Comparison of ENCODE assay signal across 18 mouse cellular contexts in the genomic region with DNA sequence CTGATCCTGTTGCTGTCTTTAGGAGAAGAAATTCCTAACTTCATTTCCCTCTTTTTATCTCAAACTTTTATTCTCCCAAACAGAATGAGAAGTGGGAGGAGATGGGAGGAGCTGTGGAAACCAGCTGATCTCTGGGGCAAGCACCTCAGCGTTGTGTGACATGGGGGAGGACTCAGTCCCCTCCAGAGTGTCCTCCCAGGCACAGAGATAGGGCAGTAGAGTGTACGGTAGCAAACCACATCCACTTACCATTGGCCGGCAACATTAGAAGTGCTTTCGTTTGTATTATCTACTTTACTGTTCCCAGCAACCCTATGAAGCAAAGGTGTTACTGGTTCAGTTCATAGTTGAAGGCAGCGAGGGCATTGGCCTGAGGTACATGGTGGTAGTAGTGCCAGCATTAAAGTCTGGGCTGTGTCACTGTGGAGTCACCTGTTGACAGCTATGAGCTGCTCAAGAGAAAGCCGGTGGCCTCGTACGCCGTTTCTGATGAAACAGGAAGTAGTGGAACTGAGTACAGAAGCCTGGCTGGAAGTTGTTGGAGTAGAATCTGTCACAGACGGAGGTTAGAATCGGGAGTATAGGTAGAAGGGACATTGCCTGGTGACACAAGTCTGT. TPM values are rescaled to one million over a fixed set of nuclear protein-coding genes. Genes with fewer than 3 reads are reported as not detected.
A peak's percentile ranks its signal among the peaks of the same experiment; 100 is the strongest.
DNase-seq lines count a peak whose midpoint lies in the region; ATAC-seq and TF ChIP-seq lines count a peak whose summit lies in the region.
"Had no signal": no experiment of that assay in that cellular context is flagged by ENCODE, and none has a peak within 500 bp of the region (broad histone marks: within the 10 kb centered on the region; RNA-seq: fewer than 3 reads in every experiment).

No protein-coding gene starts in this region.

- no peak for TF ChIP-seq POLR2A in bone marrow macrophage, adult 2 months (IDR thresholded peaks at IDR 0.05; ENCODE audit: borderline replicate concordance, low read depth, low read length)

- peaks cover 74% of the 10 kb centered on the region for H3K36me3 ChIP-seq in heart, embryonic 14.5 days (ENCODE audit: control insufficient read depth, insufficient read depth, low read length)

- 17% methylated on average over 11 of the region's 11 CpGs for WGBS in heart, embryonic 14.5 days

- no peaks in the 10 kb centered on the region for H3K9me3 ChIP-seq in heart, embryonic 14.5 days (ENCODE audit: control insufficient read depth, low read length)
- H3K9me3 ChIP-seq: limb, embryonic 10.5 days; lung, embryonic 15.5 days; midbrain, embryonic 10.5 days had no signal

- peaks cover 10% of the 10 kb centered on the region; the same call in 1 of the 2 replicates for H3K4me1 ChIP-seq in bone marrow macrophage, adult 2 months (ENCODE audit: control insufficient read depth, insufficient read depth, low read length)
- H3K4me1 ChIP-seq in heart, embryonic 14.5 days (ENCODE audit: control insufficient read depth in 2 of 2, insufficient read depth in 2 of 2, low read length in 2 of 2): peaks cover 6 to 21% of the 10 kb centered on the region in 2 experiments
- H3K4me1 ChIP-seq: lung, embryonic 15.5 days; midbrain, embryonic 10.5 days had no signal

- intact Hi-C loops in heart, postnatal 36 days (cut with DNase I): no loop called here

- ATAC-seq in heart, embryonic 14.5 days (ENCODE audit: insufficient number of reproducible peaks, insufficient read depth, low FRiP score, low read depth): peak; percentile 86
- peak; percentile 84 for ATAC-seq in megakaryocyte, adult 5-6 weeks (ENCODE audit: poor library complexity, severe bottlenecking)
- ATAC-seq: Patski had no signal

- TF ChIP-seq CTCF in bone marrow macrophage, adult 2 months (IDR thresholded peaks at IDR 0.05; ENCODE audit: low read depth, low read length): no peak

- peak overlapping the region; percentile 14; the same call in 1 of the 2 replicates for H3K9ac ChIP-seq in heart, embryonic 14.5 days (ENCODE audit: low read length)
- H3K9ac ChIP-seq: lung, embryonic 15.5 days had no signal

- H3K27ac ChIP-seq in bone marrow macrophage, adult 2 months (ENCODE audit: insufficient read depth, low read depth, low read length): no peak overlapping the region
- H3K27ac ChIP-seq in heart, embryonic 14.5 days (replicated peaks in 1 of 2; ENCODE audit: control insufficient read depth in 1 of 2, insufficient read depth in 1 of 2, low read depth in 2 of 2, low read length in 2 of 2): peak overlapping the region; percentile 41 to 74
- H3K27ac ChIP-seq: limb, embryonic 10.5 days; lung, embryonic 15.5 days; midbrain, embryonic 10.5 days had no signal

- peak; percentile 31 to 40 for DNase-seq in heart, adult 18-20 months
- DNase-seq in heart, postnatal 36 days: no peak
- DNase-seq in cerebellum, adult 9-10 months: no peak
- DNase-seq in layer of hippocampus, adult 11-12 months (ENCODE audit: low spot score): no peak
- DNase-seq in ovary, postnatal 36 days (ENCODE audit: low spot score): no peak
- DNase-seq: cerebellum, adult 2 months; layer of hippocampus, adult 9-11 months had no signal

- peak overlapping the region; percentile 19 for H3K4me2 ChIP-seq in heart, embryonic 14.5 days (ENCODE audit: low read length)
- H3K4me2 ChIP-seq: lung, embryonic 15.5 days had no signal

- peak overlapping the region; percentile 3; the same call in 1 of the 2 replicates for H3K4me3 ChIP-seq in bone marrow macrophage, adult 2 months (ENCODE audit: insufficient read depth, low read length)
- no peak overlapping the region for H3K4me3 ChIP-seq in heart, embryonic 14.5 days (ENCODE audit: control insufficient read depth in 1 of 2, insufficient read depth in 1 of 2, low read depth in 1 of 2, low read length in 2 of 2)
- H3K4me3 ChIP-seq: limb, embryonic 10.5 days; lung, embryonic 15.5 days; midbrain, embryonic 10.5 days had no signal

- H3K27me3 ChIP-seq in heart, embryonic 14.5 days (ENCODE audit: control insufficient read depth, insufficient read depth, low read length): no peaks in the 10 kb centered on the region
- H3K27me3 ChIP-seq: lung, embryonic 15.5 days; Patski had no signal

RNA-seq across cellular contexts. Expression of a gene that starts 8.1 kb away (rescaled TPM):
- total RNA-seq in heart, adult 18-20 months (2021): 10 to 100 TPM; 89.0 to 90.5 TPM
- total RNA-seq in heart, postnatal 36 days (2021): 10 to 100 TPM; 83.9 to 94.1 TPM
- 37.5 and 37.6 TPM in 2 replicates for polyA plus RNA-seq in bone marrow macrophage, adult 2 months (2012; ENCODE audit: insufficient read depth, insufficient read length, missing spikeins)
- polyA plus RNA-seq in heart, embryonic 14.5 days (2014; fragmentation: Nextera tagmentation; extraction: Ambion mirVana): 93.4 and 96.0 TPM in 2 replicates
- total RNA-seq in megakaryocyte, adult 5-6 weeks (2015): 68.8 and 77.3 TPM in 2 replicates
- total RNA-seq in megakaryocyte, adult 5-6 weeks (2017): 38.8 and 40.5 TPM in 2 replicates

RNA-seq across cellular contexts. Expression of a gene that starts 8.4 kb away (rescaled TPM):
- total RNA-seq in heart, adult 18-20 months (2021): 10 to 100 TPM; 53.0 to 54.7 TPM
- total RNA-seq in heart, postnatal 36 days (2021): 10 to 100 TPM; 46.7 to 57.4 TPM
- polyA plus RNA-seq in bone marrow macrophage, adult 2 months (2012; ENCODE audit: insufficient read depth, insufficient read length, missing spikeins): 8.0 and 12.9 TPM in 2 replicates
- 25.8 and 29.9 TPM in 2 replicates for polyA plus RNA-seq in heart, embryonic 14.5 days (2014; fragmentation: Nextera tagmentation; extraction: Ambion mirVana)
- total RNA-seq in megakaryocyte, adult 5-6 weeks (2015): 1.4 and 5.3 TPM in 2 replicates
- 12.9 and 20.2 TPM in 2 replicates for total RNA-seq in megakaryocyte, adult 5-6 weeks (2017)

RNA-seq across cellular contexts. Expression of a gene that starts 48.2 kb away (rescaled TPM):
- total RNA-seq in heart, adult 18-20 months (2021): not detected
- not detected for total RNA-seq in heart, postnatal 36 days (2021)
- polyA plus RNA-seq in bone marrow macrophage, adult 2 months (2012; ENCODE audit: insufficient read depth, insufficient read length, missing spikeins): not detected in 2 replicates
- polyA plus RNA-seq in heart, embryonic 14.5 days (2014; fragmentation: Nextera tagmentation; extraction: Ambion mirVana): 0.55 TPM in 1 of 2 replicates, not detected in the other
- not detected in 2 replicates for total RNA-seq in megakaryocyte, adult 5-6 weeks (2015)
- total RNA-seq in megakaryocyte, adult 5-6 weeks (2017): not detected in 2 replicates
- total RNA-seq: gastrocnemius, postnatal 4 days had no signal
- polyA plus RNA-seq: cerebellum, adult 2 months; kidney, embryonic 16.5 days; limb, embryonic 10.5 days; lung, embryonic 15.5 days; midbrain, embryonic 10.5 days; Patski; stomach, embryonic 14.5 days; urinary bladder, adult 2 months had no signal

Comparison
In these comparisons a context has a peak if more than half of its experiments do, and no peak if none do; other contexts are left out.
1. DNase-seq: peak in heart, adult 18-20 months (2 of 2); none in heart, postnatal 36 days (0 of 2), cerebellum, adult 9-10 months (single experiment), layer of hippocampus, adult 11-12 months (single experiment) and ovary, postnatal 36 days (single experiment).